Mouse (Mus musculus) heart, adult 2 months (tissue): ENCODE results near the gene Prpsap1. TPM values are rescaled to one million over a fixed set of nuclear protein-coding genes. Genes with fewer than 3 reads are reported as not detected.

Experiments used
- DNase-seq, 2 experiments: peaks; one replicate each; pipeline ENCODE4 v3.0.0; 2021
- H3K27ac ChIP-seq: fragments of 200-600 bp; 2 replicates; pipeline ENCODE4 v1.8.1; 2022
- H3K27me3 ChIP-seq: fragments of 200-500 bp; 2 replicates; pipeline ENCODE4 v1.6.1; 2012; ENCODE audit warnings: mild to moderate bottlenecking, low read length, inconsistent platforms, mixed read lengths; ENCODE audit not compliant: control insufficient read depth, insufficient read depth
- H3K36me3 ChIP-seq: fragments of 200-500 bp; 2 replicates; pipeline ENCODE4 v1.6.1; 2012; ENCODE audit warnings: low read length, inconsistent platforms; ENCODE audit not compliant: control insufficient read depth, insufficient read depth
- H3K4me1 ChIP-seq: fragments of 200-500 bp; 2 replicates; pipeline ENCODE4 v1.6.1; 2011; ENCODE audit warnings: low read length; ENCODE audit not compliant: control insufficient read depth, insufficient read depth
- H3K4me3 ChIP-seq: fragments of 200-600 bp; 2 replicates; pipeline ENCODE4 v1.8.1; 2022
- H3K79me2 ChIP-seq: fragments of 200-500 bp; replicated peaks from 2 replicates; pipeline ENCODE4 v1.6.1; 2012; ENCODE audit warnings: mild to moderate bottlenecking, inconsistent platforms, low read length, moderate library complexity, mixed read lengths; ENCODE audit not compliant: control insufficient read depth, insufficient read depth
- H3K9ac ChIP-seq: fragments of 200-500 bp; 2 replicates; pipeline ENCODE4 v1.6.1; 2012; ENCODE audit warnings: low read depth, mild to moderate bottlenecking, control low read depth, inconsistent platforms, low read length, mixed read lengths
- CTCF ChIP-seq: fragments of 200-600 bp; IDR thresholded peaks from 2 replicates; pipeline ENCODE4 v1.8.1; 2022; ENCODE audit warnings: antibody characterized with exemption, mild to moderate bottlenecking, moderate library complexity
- EP300 ChIP-seq: fragments of 200-500 bp; IDR thresholded peaks from 2 replicates; pipeline ENCODE4 v1.6.1; 2011; ENCODE audit warnings: low read depth, low read length, control low read depth; ENCODE audit not compliant: insufficient read depth
- POLR2A ChIP-seq: fragments of 200-500 bp; IDR thresholded peaks from 2 replicates; pipeline ENCODE4 v1.6.1; 2011; ENCODE audit warnings: mild to moderate bottlenecking, low read depth, low read length, control low read depth; ENCODE audit not compliant: insufficient read depth
- WGBS: fragments of 180-500 bp; shearing (Covaris S2); methylation state at CpG from one replicate; pipeline ENCODE4 v1.1.7; 2018; 5-methylcytosine and 5-hydroxymethylcytosine counted together
- intact Hi-C: fragments of 180-260 bp; cut with DNase I; formaldehyde crosslinking; loops from one replicate; pipeline ENCODE4 v1.15.1; 2025
- polyA plus RNA-seq: library from polyadenylated mRNA; depleted of rRNA; stranded (reverse); fragments of >200 nt; gene quantifications from 2 replicates; pipeline ENCODE4 v1.2.3, GENCODE M21; 2012
- total RNA-seq, 2 experiments: library from RNA; stranded (reverse); gene quantifications; 2 replicates each; pipeline ENCODE4 v1.2.3; 2021

Prpsap1 gene
- total and polyA plus RNA-seq, 3 experiments = 28.9 to 37.3 (median 30.0) TPM

- Histone ChIP-seq H3K27ac (no peak overlapping the region), H3K36me3 (no peaks in the 10 kb centered on the region), H3K4me1 (peaks cover 4% of the 10 kb centered on the region), H3K9ac (no peak overlapping the region), H3K4me3 (peak overlapping the region; percentile 84), H3K27me3 (no peaks in the 10 kb centered on the region), H3K79me2 (0 out of 2 replicates have a peak, but pooled peaks cover 1% of the 10 kb centered on the region)
- DNase-seq = no peak
- WGBS = 59% methylated on average over 14 of the region's 14 CpGs
- TF ChIP-seq POLR2A (no peak), EP300 (no peak), CTCF (peak; percentile 61)
- intact Hi-C loops = no loop called here
Observed at GRCm38 (mm10) chr11:116488693-116489375, 5.2 kb downstream of the Prpsap1 start.

DNA sequence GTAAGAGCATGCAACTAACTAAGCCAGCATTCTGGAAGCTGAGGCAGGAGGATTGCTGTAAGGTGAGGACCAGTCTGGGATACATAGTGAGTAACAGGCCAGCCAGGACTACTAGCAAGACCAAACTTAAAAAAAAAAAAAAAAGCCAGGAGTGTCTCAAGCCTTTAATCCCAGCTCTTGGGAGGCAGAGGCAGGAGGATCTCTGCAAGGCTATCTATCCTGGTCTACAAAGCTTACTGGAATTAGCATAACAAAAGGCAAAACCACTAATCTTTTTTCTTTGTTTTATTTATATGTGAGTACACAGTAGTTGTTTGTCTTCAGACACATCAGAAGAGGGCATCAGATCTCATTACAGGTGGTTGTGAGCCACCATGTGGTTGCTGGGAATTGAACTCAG, 5.8 kb downstream of the Prpsap1 start:
- intact Hi-C loops = no loop called here

DNA sequence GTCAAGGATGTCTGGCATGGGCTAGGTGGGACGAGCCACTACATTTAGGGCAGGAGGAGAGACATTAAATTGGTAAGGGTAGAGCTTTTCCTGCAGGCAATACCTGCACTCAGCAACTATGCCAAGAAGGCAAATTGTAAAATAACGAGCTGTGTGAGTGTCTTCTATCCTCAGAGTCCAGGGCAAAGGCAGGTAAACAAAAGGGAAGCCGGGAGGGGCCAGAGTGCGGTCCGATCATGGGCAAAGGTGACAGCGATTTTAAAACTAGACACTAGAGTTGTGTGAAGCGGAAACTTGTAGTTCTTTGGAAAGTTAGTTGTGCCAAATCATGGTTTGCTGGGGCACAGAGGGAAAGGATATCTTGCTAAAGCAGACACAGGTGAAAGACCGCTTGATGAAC, 9.7 kb downstream of the Prpsap1 start:
- intact Hi-C loops = no loop called here
- no peak for DNase-seq
- WGBS = 91% methylated on average over 8 of the region's 8 CpGs
- H3K79me2 ChIP-seq = 0 out of 2 replicates have a peak, but pooled peaks cover 1% of the 10 kb centered on the region
- H3K36me3 ChIP-seq = no peaks in the 10 kb centered on the region
- H3K4me1 ChIP-seq = peaks cover 2% of the 10 kb centered on the region
- TF ChIP-seq CTCF (no peak), EP300 (no peak), POLR2A (no peak)
- no peaks in the 10 kb centered on the region for H3K27me3 ChIP-seq
- H3K27ac ChIP-seq = no peak overlapping the region
- H3K4me3 ChIP-seq = no peak overlapping the region
- H3K9ac ChIP-seq = no peak overlapping the region

More for the DNA sequence above, 5.8 kb downstream of the Prpsap1 start:
- TF ChIP-seq EP300 = no peak
- TF ChIP-seq POLR2A = no peak
- TF ChIP-seq CTCF = no peak
- no peak for DNase-seq
- H3K4me3 ChIP-seq = no peak overlapping the region
- 0 out of 2 replicates have a peak, but pooled peaks cover 1% of the 10 kb centered on the region for H3K79me2 ChIP-seq
- H3K4me1 ChIP-seq = peaks cover 4% of the 10 kb centered on the region
- no peak overlapping the region for H3K9ac ChIP-seq
- H3K27ac ChIP-seq = no peak overlapping the region
- H3K36me3 ChIP-seq = no peaks in the 10 kb centered on the region
- no peaks in the 10 kb centered on the region for H3K27me3 ChIP-seq

DNA sequence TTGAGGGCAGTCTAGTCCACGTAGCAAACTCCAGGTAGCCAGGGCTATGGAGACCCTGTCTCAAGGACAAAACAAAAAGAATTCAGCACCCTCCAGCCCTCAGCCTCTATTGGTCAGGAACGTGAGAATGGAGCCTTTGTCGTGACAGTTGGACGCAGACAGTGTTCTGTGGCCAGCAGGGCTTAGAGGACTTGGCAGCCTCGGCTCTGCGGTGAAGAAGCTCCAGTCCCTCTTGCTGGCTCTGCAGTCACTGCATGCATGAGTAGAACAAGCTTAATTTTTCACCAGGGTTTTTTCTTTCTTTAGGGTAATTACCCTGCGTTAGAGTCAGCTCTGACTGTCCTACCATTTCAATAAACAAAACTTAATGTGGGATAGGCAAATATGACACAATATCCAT, 12.2 kb downstream of the Prpsap1 start:
- Histone ChIP-seq H3K27me3 (no peaks in the 10 kb centered on the region), H3K4me1 (no peaks in the 10 kb centered on the region), H3K79me2 (0 out of 2 replicates have a peak, but pooled peaks cover 1% of the 10 kb centered on the region), H3K36me3 (no peaks in the 10 kb centered on the region), H3K4me3 (no peak overlapping the region), H3K27ac (no peak overlapping the region), H3K9ac (no peak overlapping the region)
- intact Hi-C loops = no loop called here
- 83% methylated on average over 7 of the region's 7 CpGs for WGBS
- no peak for DNase-seq
- no peak for TF ChIP-seq CTCF
- no peak for TF ChIP-seq EP300
- TF ChIP-seq POLR2A = no peak

DNA sequence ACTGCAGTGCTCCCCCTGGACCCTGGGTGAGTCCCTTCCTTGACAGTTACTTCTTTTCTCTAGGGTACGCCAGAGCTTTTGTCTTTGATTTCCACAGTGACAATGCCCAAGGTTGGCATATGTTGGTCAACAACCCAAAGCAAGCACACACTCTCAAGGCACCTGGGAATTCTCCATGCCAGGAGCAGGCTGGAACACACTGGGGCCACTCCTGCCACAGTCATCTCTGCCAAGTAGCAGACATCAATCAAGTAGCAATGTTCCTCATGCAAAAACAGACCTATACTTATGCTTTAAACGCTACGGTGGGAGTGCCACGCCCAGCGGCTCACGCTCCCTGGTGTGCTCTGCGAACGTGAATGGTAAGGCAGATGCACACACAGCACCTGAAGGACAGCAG, 13.0 kb downstream of the Prpsap1 start:
- DNase-seq = no peak
- TF ChIP-seq EP300 = no peak
- 92% methylated on average over 8 of the region's 8 CpGs for WGBS

DNA sequence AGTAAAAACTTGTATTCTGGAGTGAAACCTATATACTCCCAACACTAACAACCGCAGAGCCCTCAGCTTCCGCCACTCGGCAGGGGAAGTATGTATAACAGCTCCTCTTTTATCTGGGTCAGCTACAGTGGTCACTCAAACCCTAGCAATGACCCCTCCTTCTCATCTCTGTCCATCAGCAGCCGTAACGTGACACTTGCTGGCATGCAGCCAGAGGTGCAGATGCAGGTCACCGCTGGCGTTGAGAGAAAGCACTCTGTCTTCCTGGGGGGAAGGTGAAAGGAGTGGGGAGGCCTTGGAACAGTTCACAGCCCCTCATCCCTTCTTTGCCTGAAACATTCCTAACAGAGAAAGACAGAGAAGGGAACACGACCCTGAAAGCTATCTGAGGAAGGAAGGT, 14.2 kb downstream of the Prpsap1 start:
- H3K36me3 ChIP-seq = no peaks in the 10 kb centered on the region
- WGBS = 39% methylated on average over 8 of the region's 8 CpGs

More for the DNA sequence above, 13.0 kb downstream of the Prpsap1 start:
- Histone ChIP-seq H3K9ac (no peak overlapping the region), H3K27ac (no peak overlapping the region), H3K4me1 (no peaks in the 10 kb centered on the region), H3K4me3 (no peak overlapping the region), H3K79me2 (0 out of 2 replicates have a peak, but pooled peaks cover 1% of the 10 kb centered on the region), H3K36me3 (no peaks in the 10 kb centered on the region), H3K27me3 (no peaks in the 10 kb centered on the region)
- intact Hi-C loops = no loop called here

More for the DNA sequence above, 14.2 kb downstream of the Prpsap1 start:
- no peak for TF ChIP-seq CTCF
- no peak for TF ChIP-seq EP300
- no peak for TF ChIP-seq POLR2A
- no peaks in the 10 kb centered on the region for H3K4me1 ChIP-seq
- H3K27ac ChIP-seq = no peak overlapping the region
- intact Hi-C loops = no loop called here
- no peak overlapping the region for H3K9ac ChIP-seq
- DNase-seq = no peak
- H3K4me3 ChIP-seq = no peak overlapping the region
- 0 out of 2 replicates have a peak, but pooled peaks cover 1% of the 10 kb centered on the region for H3K79me2 ChIP-seq
- H3K27me3 ChIP-seq = no peaks in the 10 kb centered on the region
